Mouse (Mus musculus) lung, postnatal 25 days (tissue): ENCODE data around the gene Cenpt.

Source experiments
- DNase-seq: peaks from one replicate; pipeline ENCODE4 v3.0.0; 2022; ENCODE audit warnings: low spot score

Cenpt gene

GRCm38 (mm10) chr8:105805346-105805745, 47.7 kb downstream of the Cenpt start:
- DNase-seq, result no peak

- DNase-seq, result no peak
These were observed 48.3 kb downstream of the Cenpt start for GRCm38 (mm10) chr8:105804797-105805196.

GRCm38 (mm10) chr8:105801153-105801904, 51.7 kb downstream of the Cenpt start:
- no peak for DNase-seq

GRCm38 (mm10) chr8:105799091-105799812, 53.8 kb downstream of the Cenpt start:
- peak; percentile 92 for DNase-seq

GRCm38 (mm10) chr8:105798408-105798807, 54.7 kb downstream of the Cenpt start:
- DNase-seq, result no peak

GRCm38 (mm10) chr8:105795785-105796184, 57.3 kb downstream of the Cenpt start:
- DNase-seq, result peak; percentile 48
